Mouse (Mus musculus) layer of hippocampus, adult 8-10 months (tissue): Measurements from ENCODE around the gene Snrpe. TPM values are rescaled to one million over a fixed set of nuclear protein-coding genes. Genes with fewer than 3 reads are reported as not detected.
A peak's percentile ranks its signal among the peaks of the same experiment; 100 is the strongest.

ENCODE experiments used
- DNase-seq, 2 experiments: peaks; one replicate each; pipeline ENCODE4 v3.0.0; 2022; ENCODE audit warnings: low spot score in 2 of 2
- total RNA-seq, 4 experiments: library from RNA; stranded (reverse); gene quantifications; 2 replicates each; pipeline ENCODE4 v1.2.4; 2022

The Snrpe gene
- total RNA-seq, result 10 to 100 TPM; 52.8 to 74.8 (median 64.8) TPM

DNA sequence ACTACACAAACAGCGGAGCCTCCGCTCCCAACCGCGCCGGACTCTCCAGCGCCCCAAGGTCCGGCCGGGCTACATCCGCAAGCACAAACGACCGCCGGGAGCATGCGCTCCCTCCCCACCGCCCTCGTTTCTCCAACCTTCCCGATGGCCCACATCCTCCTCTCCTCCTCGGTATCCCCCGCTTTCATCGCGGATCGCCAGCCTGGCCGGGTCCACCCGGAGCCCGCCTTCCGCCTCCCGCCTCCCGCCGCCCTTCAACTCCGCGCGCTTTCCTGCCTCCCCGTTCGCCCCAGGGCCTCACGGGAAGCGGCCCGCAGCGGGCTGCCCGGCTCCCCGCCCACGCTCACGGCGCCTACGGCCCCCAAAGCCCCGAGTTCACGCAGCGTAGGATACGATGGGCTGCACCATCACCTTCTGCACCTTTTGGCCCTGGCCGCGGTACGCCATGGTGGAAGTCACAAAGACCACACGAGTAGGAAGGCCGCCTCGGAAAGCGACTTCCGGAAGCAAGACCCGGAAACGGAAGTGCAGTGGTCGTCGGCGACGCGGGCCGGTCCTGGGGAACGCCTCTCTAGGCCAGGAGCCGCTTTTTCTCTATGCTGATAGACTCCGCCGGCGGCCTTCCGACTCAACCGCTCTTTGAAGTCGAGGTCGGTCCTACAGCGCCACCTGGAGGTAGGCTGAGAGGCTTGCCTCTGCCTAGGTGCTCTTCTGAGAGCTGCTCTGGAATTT is at the start of gene Snrpe:
Gene Snrpe (minus strand): TSS at position 521 of the 732 bp plus-strand sequence.
- DNase-seq, result peak; percentile 93 to 94

DNA sequence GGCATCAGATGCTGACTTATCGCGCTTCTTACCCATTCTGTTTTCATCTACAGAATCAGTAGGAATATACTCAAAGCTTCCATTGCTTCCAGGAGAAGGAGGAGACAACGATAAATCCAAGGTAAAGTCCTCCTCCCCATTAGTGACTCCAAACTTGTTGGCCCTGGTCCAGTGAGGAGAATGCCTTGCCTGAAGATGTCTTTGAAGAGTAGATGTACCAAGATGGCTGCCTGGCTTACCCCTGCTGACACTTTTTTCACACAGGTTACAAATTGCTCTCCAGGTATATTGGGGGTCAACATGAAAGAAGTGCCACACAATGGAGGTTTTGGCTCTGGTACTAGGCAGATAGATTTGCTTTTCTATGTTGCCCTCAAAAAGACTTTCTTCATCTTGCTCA is 48.8 kb upstream of the Snrpe start:
- DNase-seq, result no peak

DNA sequence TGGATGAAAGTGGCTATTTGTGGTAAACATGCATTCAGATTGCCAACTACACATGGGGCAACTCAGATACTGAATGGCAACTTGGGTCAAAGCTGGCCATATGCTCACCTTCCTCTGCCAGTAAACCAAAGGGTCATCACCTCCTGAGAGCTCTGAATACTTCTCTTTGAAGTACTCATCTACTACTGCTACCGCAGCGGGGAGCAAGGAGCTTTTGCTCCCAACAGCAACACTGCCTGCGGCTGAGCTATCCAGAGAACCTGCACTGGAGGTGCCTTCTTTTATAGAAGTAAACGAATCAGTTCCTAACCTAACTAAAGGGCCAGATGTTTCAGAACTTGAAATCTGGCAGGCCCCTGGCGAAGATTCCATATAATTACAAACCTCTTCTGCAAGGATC is 46.7 kb upstream of the Snrpe start:
- no peak for DNase-seq

GRCm38 (mm10) chr1:133653033-133653432 is 42.9 kb upstream of the Snrpe start:
- no peak for DNase-seq

DNA sequence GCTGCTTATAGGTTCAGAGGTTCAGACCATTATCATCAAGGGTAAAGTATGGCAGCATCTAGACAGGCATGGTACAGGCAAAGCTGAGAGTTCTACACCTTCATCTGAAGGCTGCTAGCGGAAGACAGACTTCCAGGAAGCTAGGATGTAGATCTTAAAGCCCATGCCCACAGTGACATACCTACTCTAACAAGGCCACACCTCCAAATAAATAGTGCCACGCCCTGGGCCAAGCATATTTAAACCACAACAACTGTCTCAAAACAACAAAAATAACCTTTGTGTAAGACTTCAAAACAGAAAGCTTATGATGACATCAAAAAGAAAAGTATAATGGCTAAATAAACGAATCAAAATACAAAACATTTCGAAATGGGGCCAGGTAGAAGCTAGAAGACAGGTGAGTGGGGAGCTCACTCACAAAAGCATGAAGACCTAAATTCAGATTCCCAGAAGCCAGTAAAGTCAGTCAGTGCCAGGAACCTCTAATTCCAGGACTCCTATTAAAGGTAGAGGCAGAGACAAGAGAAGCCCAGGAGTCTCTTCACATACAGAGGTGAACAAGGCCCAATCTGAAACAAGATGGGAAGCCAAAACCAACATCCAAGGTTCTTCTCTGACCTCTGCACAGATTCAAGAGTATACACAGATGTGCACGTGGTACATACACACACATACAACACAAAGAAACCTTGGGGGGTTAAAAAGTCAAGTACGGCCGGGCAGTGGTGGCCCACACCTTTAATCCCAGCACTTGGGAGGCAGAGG is 40.4 kb upstream of the Snrpe start:
- no peak for DNase-seq

- DNase-seq, result no peak
These were observed 35.6 kb upstream of the Snrpe start for GRCm38 (mm10) chr1:133645652-133646051.

GRCm38 (mm10) chr1:133641163-133641562 is 31.1 kb upstream of the Snrpe start:
- no peak for DNase-seq

DNA sequence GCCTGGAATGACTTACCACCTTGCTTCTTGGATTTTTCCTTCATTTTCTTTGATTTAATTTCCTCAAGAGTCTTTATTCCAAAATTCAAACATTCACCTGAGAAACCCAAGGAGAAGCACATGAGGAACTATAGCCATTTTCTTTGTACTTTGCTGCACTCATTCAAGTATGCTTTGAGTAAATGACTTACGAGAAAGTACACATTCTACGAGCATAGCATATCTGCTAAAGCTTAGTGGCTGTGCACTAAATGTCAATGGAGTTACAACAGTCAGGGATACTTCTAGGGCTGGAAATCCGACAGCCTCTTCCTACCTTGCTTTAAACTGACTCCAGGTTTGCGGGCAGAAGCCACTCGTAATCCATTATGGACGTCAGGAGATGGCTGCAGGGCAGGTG is 28.4 kb upstream of the Snrpe start:
- no peak for DNase-seq

- no peak for DNase-seq
These were observed 22.1 kb upstream of the Snrpe start for GRCm38 (mm10) chr1:133632168-133632567.

GRCm38 (mm10) chr1:133625052-133625451 is 15.0 kb upstream of the Snrpe start:
- DNase-seq, result no peak

GRCm38 (mm10) chr1:133618311-133618710 is 8.2 kb upstream of the Snrpe start:
- DNase-seq, result no peak

- no peak for DNase-seq
These were observed 7.8 kb upstream of the Snrpe start for GRCm38 (mm10) chr1:133617908-133618307.

DNA sequence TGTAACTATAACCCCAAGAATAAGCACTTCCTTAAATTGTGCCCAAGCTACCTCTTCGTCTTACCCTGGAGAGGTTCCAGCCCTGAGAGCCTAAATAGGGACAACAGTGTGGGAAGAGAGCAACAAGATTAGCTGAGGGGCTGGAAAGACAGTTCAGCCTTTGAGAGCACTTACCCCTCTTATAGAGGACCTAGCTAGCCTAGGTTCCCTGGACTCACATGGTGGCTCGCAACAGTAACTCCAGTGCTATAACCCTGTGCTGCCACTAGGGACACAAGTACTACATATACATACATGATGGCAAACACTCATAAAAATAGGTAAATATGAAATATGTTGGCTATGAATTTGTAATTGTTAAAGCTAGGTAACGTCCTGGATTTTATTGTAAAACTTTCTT is 3.7 kb upstream of the Snrpe start:
- no peak for DNase-seq

DNA sequence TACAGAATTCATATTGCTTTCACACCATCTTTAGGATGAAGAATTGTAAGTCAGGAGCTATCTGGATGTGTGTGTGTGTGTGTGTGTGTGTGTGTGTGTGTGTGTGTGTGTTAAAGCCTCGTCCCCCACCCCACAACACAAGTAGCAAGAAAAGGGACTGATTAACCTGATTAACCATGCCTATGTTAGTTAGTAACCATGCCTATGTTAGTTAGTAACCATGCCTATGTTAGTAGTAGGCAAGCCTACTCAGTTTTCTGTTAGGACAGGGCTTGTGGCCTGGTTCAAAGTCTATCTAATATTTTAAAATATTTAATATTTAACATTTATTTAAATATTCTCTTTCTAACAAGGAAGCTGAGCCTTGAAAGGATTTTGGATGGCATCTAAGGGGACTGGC is 1.3 kb upstream of the Snrpe start:
- no peak for DNase-seq

- DNase-seq, result no peak
These were observed 510 bp upstream of the Snrpe start for GRCm38 (mm10) chr1:133610601-133611000.

- DNase-seq, result no peak
These were observed 6.9 kb downstream of the Snrpe start for GRCm38 (mm10) chr1:133603174-133603573.

- DNase-seq, result peak; percentile 21 to 36
These were observed 13.6 kb downstream of the Snrpe start for GRCm38 (mm10) chr1:133596298-133597007.

DNA sequence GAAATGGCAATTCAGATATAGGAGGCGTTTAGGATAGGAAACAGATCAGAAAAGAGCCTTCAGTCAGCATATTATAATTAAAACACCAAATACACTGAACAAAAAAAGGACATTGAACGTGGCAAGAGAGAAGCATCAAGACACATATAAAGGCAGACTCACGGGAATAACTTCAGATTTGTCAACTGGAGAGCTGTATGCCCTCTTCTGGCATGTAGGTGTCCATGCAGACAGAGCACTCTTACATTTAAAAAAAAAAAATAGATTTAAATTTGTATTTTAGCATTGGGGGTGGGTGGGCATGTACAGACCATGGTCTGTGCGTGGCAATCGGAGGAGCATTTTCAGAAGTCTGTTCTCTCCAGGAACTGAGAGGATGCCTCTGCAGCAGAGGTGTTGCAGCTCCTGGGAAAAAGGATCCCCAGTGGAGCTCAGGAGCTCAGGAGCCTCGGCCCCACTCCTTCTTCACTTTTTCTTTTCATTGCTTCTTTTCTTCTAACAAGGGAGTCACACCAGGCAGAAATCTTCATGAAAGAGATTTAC is 24.0 kb downstream of the Snrpe start:
- no peak for DNase-seq

- no peak for DNase-seq
These were observed 38.8 kb downstream of the Snrpe start for GRCm38 (mm10) chr1:133571293-133571692.
